ENCODE assay signal across 8 mouse cellular contexts in the genomic region with DNA sequence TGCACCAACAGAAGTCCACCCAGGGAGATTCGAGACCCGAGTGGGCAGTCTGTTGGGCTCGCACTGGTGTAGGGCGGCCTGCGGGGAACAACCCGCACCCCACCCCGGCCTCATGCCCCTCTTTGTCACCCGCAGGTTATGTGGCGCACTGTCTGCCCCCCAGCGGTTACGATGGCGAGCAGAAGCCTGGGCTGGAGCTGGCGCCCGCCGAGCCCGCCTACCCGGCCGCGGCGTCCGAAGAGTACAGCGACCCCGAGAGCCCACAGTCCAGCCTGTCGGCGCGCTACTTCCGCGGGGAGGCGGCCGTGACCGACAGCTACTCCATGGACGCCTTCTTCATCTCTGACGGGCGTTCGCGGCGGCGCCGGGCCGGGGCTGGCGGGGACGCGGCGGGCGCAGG. TPM values are rescaled to one million over a fixed set of nuclear protein-coding genes. Genes with fewer than 3 reads are reported as not detected.
DNase-seq lines count a peak whose midpoint lies in the region; ATAC-seq lines count a peak whose summit lies in the region.

No protein-coding gene starts in this region.

- H3K9me3 ChIP-seq in heart, embryonic 15.5 days (replicated peaks): no peaks in the 10 kb centered on the region
- H3K9me3 ChIP-seq in embryonic facial prominence, embryonic 10.5 days: no peaks in the 10 kb centered on the region
- H3K9me3 ChIP-seq in hindbrain, embryonic 16.5 days (ENCODE audit: control insufficient read depth, low read length): no peaks in the 10 kb centered on the region
- no peaks in the 10 kb centered on the region for H3K9me3 ChIP-seq in midbrain, embryonic 14.5 days (ENCODE audit: control insufficient read depth, low read length)

- no peak overlapping the region for H3K27ac ChIP-seq in heart, embryonic 15.5 days
- H3K27ac ChIP-seq in embryonic facial prominence, embryonic 10.5 days (replicated peaks): no peak overlapping the region
- peak overlapping the region; percentile 18; the same call in 1 of the 2 replicates for H3K27ac ChIP-seq in hindbrain, embryonic 16.5 days (ENCODE audit: low read depth, low read length)
- peak overlapping the region; percentile 46 for H3K27ac ChIP-seq in midbrain, embryonic 14.5 days (replicated peaks; ENCODE audit: low read depth, low read length)

- H3K9ac ChIP-seq in heart, embryonic 15.5 days: 0 out of 2 replicates have a peak overlapping the region, but pooled peaks have one; percentile 31
- H3K9ac ChIP-seq in hindbrain, embryonic 16.5 days (ENCODE audit: low read depth, low read length): peak overlapping the region; percentile 52
- no peak overlapping the region; the same call in 1 of the 2 replicates for H3K9ac ChIP-seq in midbrain, embryonic 14.5 days (replicated peaks; ENCODE audit: low read length)

- H3K36me3 ChIP-seq in heart, embryonic 15.5 days: no peaks in the 10 kb centered on the region
- H3K36me3 ChIP-seq in embryonic facial prominence, embryonic 10.5 days (replicated peaks): no peaks in the 10 kb centered on the region
- no peaks in the 10 kb centered on the region for H3K36me3 ChIP-seq in hindbrain, embryonic 16.5 days (ENCODE audit: control insufficient read depth, insufficient read depth, low read length)
- peaks cover 42% of the 10 kb centered on the region for H3K36me3 ChIP-seq in midbrain, embryonic 14.5 days (ENCODE audit: control insufficient read depth, insufficient read depth, low read length)

- peaks cover 21% of the 10 kb centered on the region for H3K4me1 ChIP-seq in heart, embryonic 15.5 days (replicated peaks)
- H3K4me1 ChIP-seq in embryonic facial prominence, embryonic 10.5 days: peaks cover 32% of the 10 kb centered on the region
- peaks cover 15% of the 10 kb centered on the region for H3K4me1 ChIP-seq in hindbrain, embryonic 16.5 days (ENCODE audit: control insufficient read depth, insufficient read depth, low read depth, low read length)
- H3K4me1 ChIP-seq in midbrain, embryonic 14.5 days (ENCODE audit: control insufficient read depth, insufficient read depth, low read length): peaks cover 31% of the 10 kb centered on the region

- peaks cover 74% of the 10 kb centered on the region for H3K27me3 ChIP-seq in heart, embryonic 15.5 days
- H3K27me3 ChIP-seq in embryonic facial prominence, embryonic 10.5 days (replicated peaks; ENCODE audit: low read depth, poor library complexity, severe bottlenecking): peaks cover 99% of the 10 kb centered on the region
- peaks cover 8% of the 10 kb centered on the region for H3K27me3 ChIP-seq in hindbrain, embryonic 16.5 days (replicated peaks; ENCODE audit: control insufficient read depth, insufficient read depth, low read length)
- H3K27me3 ChIP-seq in midbrain, embryonic 14.5 days (ENCODE audit: control insufficient read depth, insufficient read depth, low read length): no peaks in the 10 kb centered on the region

- peak overlapping the region; percentile 82 for H3K4me2 ChIP-seq in heart, embryonic 15.5 days
- H3K4me2 ChIP-seq in hindbrain, embryonic 16.5 days (ENCODE audit: low read length): peak overlapping the region; percentile 53
- peak overlapping the region; percentile 43 for H3K4me2 ChIP-seq in midbrain, embryonic 14.5 days (ENCODE audit: low read length)

- DNase-seq in heart, postnatal 36 days: no peak
- DNase-seq in embryonic facial prominence, embryonic 10.5 days (ENCODE audit: low spot score): peak; percentile 50
- peak; percentile 60 for DNase-seq in midbrain, embryonic 14.5 days
- no peak for DNase-seq in right cerebral cortex, adult 18-20 months
- no peak for DNase-seq in frontal cortex, postnatal 10 days (ENCODE audit: low spot score in 2 of 2)
- DNase-seq in kidney, adult 11 months: no peak

- WGBS in heart, embryonic 15.5 days: 3% methylated on average over 43 of the region's 45 CpGs
- 4% methylated on average over 44 of the region's 45 CpGs for WGBS in embryonic facial prominence, embryonic 10.5 days
- WGBS in hindbrain, embryonic 16.5 days: 7% methylated on average over 27 of the region's 45 CpGs
- 2% methylated on average over 44 of the region's 45 CpGs for WGBS in midbrain, embryonic 14.5 days

- ATAC-seq in heart, embryonic 15.5 days (replicated peaks; ENCODE audit: insufficient number of reproducible peaks, insufficient read depth, low FRiP score, low read depth): peak; percentile 47; the same call in 1 of the 2 replicates
- ATAC-seq in hindbrain, embryonic 16.5 days: no peak
- ATAC-seq in midbrain, embryonic 14.5 days (ENCODE audit: low FRiP score, low TSS enrichment): peak; percentile 9; the same call in 1 of the 2 replicates

- H3K4me3 ChIP-seq in heart, embryonic 15.5 days: peak overlapping the region; percentile 50
- peak overlapping the region; percentile 55 for H3K4me3 ChIP-seq in embryonic facial prominence, embryonic 10.5 days
- peak overlapping the region; percentile 39 for H3K4me3 ChIP-seq in hindbrain, embryonic 16.5 days (ENCODE audit: low read length)
- 0 out of 2 replicates have a peak overlapping the region, but pooled peaks have one; percentile 18 for H3K4me3 ChIP-seq in midbrain, embryonic 14.5 days (replicated peaks; ENCODE audit: low read depth, low read length)

- intact Hi-C loops in heart, postnatal 36 days (cut with DNase I): no loop called here

RNA-seq across cellular contexts. Expression of gene Scrt2, which starts 11.6 kb away (rescaled TPM):
- 0.04 TPM in 1 of 2 replicates, not detected in the other for polyA plus RNA-seq in heart, embryonic 15.5 days (2015; fragmentation: Nextera tagmentation; extraction: Ambion mirVana)
- total RNA-seq in heart, postnatal 36 days (2021): not detected
- 0.93 and 1.5 TPM in 2 replicates for polyA plus RNA-seq in embryonic facial prominence, embryonic 10.5 days (2016; fragmentation: Nextera tagmentation; extraction: Ambion mirVana)
- 7.6 and 8.0 TPM in 2 replicates for polyA plus RNA-seq in hindbrain, embryonic 16.5 days (2015; fragmentation: Nextera tagmentation; extraction: Ambion mirVana)
- polyA plus RNA-seq in midbrain, embryonic 14.5 days (2014; fragmentation: Nextera tagmentation; extraction: Ambion mirVana): 16.4 and 18.4 TPM in 2 replicates

RNA-seq across cellular contexts. Expression of gene Srxn1, which starts 12.4 kb away (rescaled TPM):
- 5.3 and 10.3 TPM in 2 replicates for polyA plus RNA-seq in heart, embryonic 15.5 days (2015; fragmentation: Nextera tagmentation; extraction: Ambion mirVana)
- 10 to 100 TPM; 16.6 to 21.6 TPM for total RNA-seq in heart, postnatal 36 days (2021)
- polyA plus RNA-seq in embryonic facial prominence, embryonic 10.5 days (2016; fragmentation: Nextera tagmentation; extraction: Ambion mirVana): 10.7 and 12.4 TPM in 2 replicates
- polyA plus RNA-seq in hindbrain, embryonic 16.5 days (2015; fragmentation: Nextera tagmentation; extraction: Ambion mirVana): 28.6 and 32.1 TPM in 2 replicates
- polyA plus RNA-seq in midbrain, embryonic 14.5 days (2014; fragmentation: Nextera tagmentation; extraction: Ambion mirVana): 11.5 and 17.4 TPM in 2 replicates

RNA-seq across cellular contexts. Expression of gene Tcf15, which starts 50.4 kb away (rescaled TPM):
- 14.1 and 14.3 TPM in 2 replicates for polyA plus RNA-seq in heart, embryonic 15.5 days (2015; fragmentation: Nextera tagmentation; extraction: Ambion mirVana)
- total RNA-seq in heart, postnatal 36 days (2021): 10 to 100 TPM; 39.7 to 50.1 TPM
- polyA plus RNA-seq in embryonic facial prominence, embryonic 10.5 days (2016; fragmentation: Nextera tagmentation; extraction: Ambion mirVana): 9.2 and 10.3 TPM in 2 replicates
- polyA plus RNA-seq in hindbrain, embryonic 16.5 days (2015; fragmentation: Nextera tagmentation; extraction: Ambion mirVana): 1.3 TPM in 2 replicates
- 0.76 and 0.96 TPM in 2 replicates for polyA plus RNA-seq in midbrain, embryonic 14.5 days (2014; fragmentation: Nextera tagmentation; extraction: Ambion mirVana)

Comparison
In these comparisons a context has a peak if more than half of its experiments do, and no peak if none do; other contexts are left out.
1. H3K27ac ChIP-seq: peak in hindbrain, embryonic 16.5 days (single experiment) and midbrain, embryonic 14.5 days (single experiment); none in heart, embryonic 15.5 days (single experiment) and embryonic facial prominence, embryonic 10.5 days (single experiment).
2. DNase-seq: peak in embryonic facial prominence, embryonic 10.5 days (single experiment) and midbrain, embryonic 14.5 days (single experiment); none in heart, postnatal 36 days (0 of 2), right cerebral cortex, adult 18-20 months (single experiment), frontal cortex, postnatal 10 days (0 of 2) and kidney, adult 11 months (single experiment).
3. Peak in every context shown above with its lines, with median percentiles within 50 percentile points of each other: H3K4me2 ChIP-seq and H3K4me3 ChIP-seq.